Mouse (Mus musculus) layer of hippocampus, postnatal 14 days (tissue): ENCODE measurements around the gene Mllt1. TPM values are rescaled to one million over a fixed set of nuclear protein-coding genes. Genes with fewer than 3 reads are reported as not detected.

Experiments
- total RNA-seq, 2 experiments: library from RNA; stranded (reverse); gene quantifications; 2 replicates each; pipeline ENCODE4 v1.2.3; 2021

The Mllt1 gene
- total RNA-seq, 2 experiments from 2014 or later: 59.6 to 64.8 TPM

Other genes starting within 250 kb of the Mllt1 start
- 100 to 1,000 TPM; 220 to 270 TPM for gene Ndufa11, start 217.6 kb downstream of the Mllt1 start, total RNA-seq
- 10 to 100 TPM; 10.4 to 12.5 TPM for gene Vmac, start 217.4 kb downstream of the Mllt1 start, total RNA-seq
- gene Nrtn, start 177.9 kb downstream of the Mllt1 start, total RNA-seq: 1 to 10 TPM; 2.1 to 3.0 TPM
- 10 to 100 TPM; 60.9 to 66.3 TPM for gene Dus3l, start 170.7 kb downstream of the Mllt1 start, total RNA-seq
- under 1 TPM; 0.35 to 0.57 TPM for gene Prr22, start 165.2 kb downstream of the Mllt1 start, total RNA-seq
- gene Rfx2, start 104.4 kb downstream of the Mllt1 start, total RNA-seq: 1 to 10 TPM; 3.0 to 4.2 TPM
- not detected for gene Acsbg2, start 61.0 kb downstream of the Mllt1 start, total RNA-seq
- gene 1700061G19Rik, start 59.9 kb downstream of the Mllt1 start, total RNA-seq: under 1 TPM; 0.24 to 0.28 TPM
- gene Acer1, start 46.7 kb upstream of the Mllt1 start, total RNA-seq: not detected
- 10 to 100 TPM; 56.1 to 58.3 TPM for gene Clpp, start 54.9 kb upstream of the Mllt1 start, total RNA-seq
- gene Alkbh7, start 61.9 kb upstream of the Mllt1 start, total RNA-seq: 10 to 100 TPM; 18.2 to 22.3 TPM
- gene Pspn, start 64.6 kb upstream of the Mllt1 start, total RNA-seq: not detected
- 10 to 100 TPM; 51.0 to 56.0 TPM for gene Gtf2f1, start 75.9 kb upstream of the Mllt1 start, total RNA-seq
- gene Gm17949, start 76.1 kb upstream of the Mllt1 start, total RNA-seq: under 1 TPM in 1 of 2 experiments, not detected in 1; 0.28 TPM
- 100 to 1,000 TPM; 104 to 111 TPM for gene Khsrp, start 96.1 kb upstream of the Mllt1 start, total RNA-seq
- gene Slc25a41, start 106.2 kb upstream of the Mllt1 start, total RNA-seq: not detected
- 1 to 10 TPM in 1 of 2 experiments, under 1 TPM in 1; 0.79 to 1.6 TPM for gene Crb3, start 123.7 kb upstream of the Mllt1 start, total RNA-seq
- 100 to 1,000 TPM; 338 to 358 TPM for gene Slc25a23, start 124.4 kb upstream of the Mllt1 start, total RNA-seq
- 1 to 10 TPM; 1.4 to 2.9 TPM for gene Dennd1c, start 143.1 kb upstream of the Mllt1 start, total RNA-seq
- gene Tubb4a, start 152.4 kb upstream of the Mllt1 start, total RNA-seq: 100 to 1,000 TPM; 714 to 754 TPM
- gene Tnfsf9, start 169.9 kb upstream of the Mllt1 start, total RNA-seq: under 1 TPM; 0.50 to 0.60 TPM
- under 1 TPM in 1 of 2 experiments, not detected in 1; 0.48 TPM for gene Cd70, start 214.4 kb upstream of the Mllt1 start, total RNA-seq